Mouse (Mus musculus): ENCODE results near the gene Zdhhc19. TPM values are rescaled to one million over a fixed set of nuclear protein-coding genes. Genes with fewer than 3 reads are reported as not detected.

Gene Zdhhc19
- total RNA-seq (2021), result not detected

DNA sequence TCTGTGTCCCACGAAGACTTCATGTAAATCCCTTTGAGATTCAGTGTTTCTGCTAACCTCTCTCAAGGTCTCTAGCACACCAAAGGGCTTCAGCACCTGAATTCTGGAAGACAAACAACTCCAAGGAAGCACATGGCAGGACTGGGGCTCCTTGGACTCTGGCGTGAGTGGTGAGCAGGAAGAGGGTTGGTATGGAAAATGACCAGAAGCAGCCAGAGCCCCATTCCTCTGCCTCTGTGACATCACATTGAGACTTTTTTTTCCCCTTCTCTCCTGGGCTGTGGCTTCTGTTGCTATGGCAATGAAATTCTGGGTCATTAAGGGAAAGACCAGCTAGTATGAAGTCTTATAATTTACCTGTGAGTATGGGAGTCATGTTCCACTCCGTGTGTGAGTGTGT lies at the start of gene Zdhhc19:
TSS of gene Zdhhc19 (plus strand) at position 301 of the 400 bp plus-strand sequence.
- intact Hi-C loops (cut with DNase I), result no loop called here
- no peak for DNase-seq

DNA sequence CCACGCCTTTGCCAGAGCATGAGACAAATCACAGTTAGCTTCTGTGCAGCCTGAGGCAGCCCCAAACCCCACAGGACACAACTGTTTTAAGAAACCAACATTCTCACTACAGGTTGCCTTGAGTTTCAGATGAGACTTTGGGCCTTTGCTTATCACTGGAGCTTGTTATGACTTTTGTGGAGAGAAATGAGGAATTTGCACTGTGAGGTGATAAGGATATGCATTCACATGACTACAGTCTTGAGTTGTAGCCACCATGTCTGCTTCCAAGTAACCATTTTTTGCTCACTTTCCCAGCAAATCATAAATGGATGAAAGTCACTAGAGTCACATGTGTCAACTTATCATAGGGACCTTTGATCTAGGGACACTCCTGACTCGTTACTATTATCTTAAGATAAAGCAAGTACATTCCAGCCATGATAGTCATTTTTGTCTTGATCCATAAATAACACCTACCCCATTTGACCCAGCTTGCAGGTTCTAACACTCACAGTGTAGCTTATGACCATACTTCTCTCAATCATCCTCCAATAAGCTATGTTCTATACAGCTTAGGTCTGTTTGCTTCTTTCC lies 49.4 kb upstream of the Zdhhc19 start:
- intact Hi-C loops (cut with DNase I), result no loop called here
- no peak for DNase-seq

DNA sequence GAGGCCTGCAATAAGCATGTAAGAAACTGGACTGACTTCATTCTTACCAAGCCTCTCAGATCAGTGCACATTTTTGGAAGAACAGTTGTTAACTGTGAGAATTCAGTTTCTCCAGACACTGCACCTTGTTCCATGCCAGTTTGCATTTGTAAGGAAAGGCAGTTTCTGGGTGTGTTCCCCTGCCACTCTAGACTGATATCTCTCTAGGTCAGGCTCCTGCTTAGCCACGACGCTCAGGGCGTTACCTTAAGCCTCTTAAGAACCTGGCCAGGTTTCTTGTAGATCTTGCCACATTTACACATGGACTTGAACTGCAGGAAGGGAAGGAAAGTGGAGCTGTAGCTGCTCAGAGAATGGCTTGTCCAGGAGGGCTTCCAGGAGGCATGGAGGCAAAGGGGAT lies 46.4 kb upstream of the Zdhhc19 start:
- intact Hi-C loops (cut with DNase I), result no loop called here
- no peak for DNase-seq

DNA sequence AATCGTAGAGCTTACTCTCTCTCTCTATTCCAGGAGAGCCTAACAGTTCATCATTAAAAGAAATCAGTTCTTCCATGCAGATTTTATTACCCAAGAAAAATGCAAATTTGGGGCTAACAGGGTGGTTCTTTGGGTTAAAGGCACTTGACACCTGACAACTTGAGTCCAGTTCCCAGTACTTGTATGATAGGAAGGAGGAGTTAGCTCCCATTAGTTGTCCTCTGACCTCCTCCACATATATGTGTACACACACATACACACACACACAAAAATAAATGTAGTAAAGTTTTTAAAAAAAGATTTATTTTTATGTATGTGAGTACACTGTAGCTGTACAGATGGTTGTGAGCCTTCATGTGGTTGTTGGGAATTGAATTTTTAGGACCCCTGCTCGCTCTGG lies 45.9 kb upstream of the Zdhhc19 start:
- intact Hi-C loops (cut with DNase I), result no loop called here
- no peak for DNase-seq

DNA sequence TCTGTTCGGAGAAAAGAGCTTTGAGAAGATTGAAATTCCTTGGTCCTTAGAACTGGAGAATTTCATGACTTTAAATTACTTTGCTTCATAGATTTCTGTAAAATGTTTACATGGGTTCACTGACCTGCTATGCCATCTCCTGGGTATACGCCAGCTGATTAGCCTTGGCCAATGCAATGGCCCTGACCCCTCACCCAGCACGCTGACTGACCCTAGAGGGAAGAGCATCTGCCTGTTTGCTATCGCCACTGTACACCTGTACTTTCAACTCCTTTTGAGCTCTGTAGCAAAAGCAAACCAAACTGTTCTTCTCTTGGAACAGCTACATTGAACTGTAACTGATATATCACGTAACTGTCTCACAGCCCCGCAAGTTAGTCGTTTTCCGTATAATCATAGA lies 43.0 kb upstream of the Zdhhc19 start:
- DNase-seq, result no peak
- intact Hi-C loops (cut with DNase I), result no loop called here

- intact Hi-C loops (cut with DNase I), result no loop called here
- no peak for DNase-seq
These were observed 41.4 kb upstream of the Zdhhc19 start for GRCm38 (mm10) chr16:32454646-32455045.

GRCm38 (mm10) chr16:32456086-32456485 lies 40.0 kb upstream of the Zdhhc19 start:
- intact Hi-C loops (cut with DNase I), result no loop called here
- DNase-seq, result no peak

- DNase-seq, result no peak
- intact Hi-C loops (cut with DNase I), result no loop called here
These were observed 39.3 kb upstream of the Zdhhc19 start for GRCm38 (mm10) chr16:32456761-32457160.

DNA sequence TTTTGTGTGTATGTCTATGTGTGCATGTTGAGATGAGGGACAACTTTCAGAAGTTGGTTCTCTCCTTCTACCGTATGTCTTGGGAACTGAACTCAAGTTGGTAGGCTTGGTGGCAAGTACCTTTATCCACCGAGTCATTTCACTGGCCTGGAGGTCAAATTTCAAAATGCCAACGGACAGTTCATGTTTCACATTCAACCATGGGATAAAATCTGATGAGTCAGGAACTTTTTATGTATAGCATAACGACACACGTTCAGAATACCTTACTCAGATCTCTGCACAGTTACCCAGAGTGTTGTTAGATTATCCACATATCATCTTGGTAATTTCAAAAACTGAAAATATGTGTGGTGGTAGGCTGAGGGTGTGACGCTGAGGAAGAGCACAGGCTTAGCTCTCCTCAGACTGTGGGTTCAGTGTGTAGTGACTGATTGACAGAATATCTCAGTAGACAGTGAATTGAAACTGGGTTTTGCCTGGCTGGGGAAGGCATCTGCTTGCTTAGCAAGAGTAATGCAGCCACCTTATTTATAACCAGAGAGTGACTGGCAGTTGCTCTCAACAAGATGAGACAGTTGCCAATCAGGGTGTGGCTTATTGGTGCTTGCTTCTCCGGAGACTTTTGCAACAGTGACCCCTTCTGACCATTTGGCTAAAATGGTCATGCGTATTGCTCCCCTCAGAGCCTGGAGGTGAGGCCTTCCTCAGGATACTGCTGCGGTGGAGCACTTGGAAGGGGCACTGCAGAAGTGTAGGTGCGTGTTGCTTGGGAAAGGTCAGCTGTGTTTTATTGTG lies 38.3 kb upstream of the Zdhhc19 start:
- DNase-seq, result peak; percentile 45
- intact Hi-C loops (cut with DNase I), result no loop called here

DNA sequence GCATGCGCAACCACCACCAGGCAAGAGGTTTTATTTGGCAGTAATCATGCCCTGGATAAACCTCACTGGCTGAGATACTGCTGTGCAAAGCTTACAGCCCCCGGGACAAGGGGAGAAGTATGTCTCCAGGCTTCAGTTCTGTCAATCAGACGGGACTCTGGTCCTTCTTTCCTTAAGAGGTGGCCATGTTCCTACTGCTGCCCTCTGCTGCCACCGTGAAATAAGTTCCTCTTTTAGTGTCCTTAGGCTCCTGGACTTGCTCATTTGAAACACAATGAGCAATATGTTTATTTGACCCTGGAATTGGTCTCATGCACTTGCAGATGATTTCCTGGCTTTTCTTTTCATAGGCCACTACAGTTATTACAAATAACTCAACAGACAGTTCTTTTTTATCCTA lies 35.5 kb upstream of the Zdhhc19 start:
- DNase-seq, result no peak
- intact Hi-C loops (cut with DNase I), result loop anchor here (10.0 kb wide), 1 partner anchor 346 kb away; no protein-coding TSS in a partner anchor

DNA sequence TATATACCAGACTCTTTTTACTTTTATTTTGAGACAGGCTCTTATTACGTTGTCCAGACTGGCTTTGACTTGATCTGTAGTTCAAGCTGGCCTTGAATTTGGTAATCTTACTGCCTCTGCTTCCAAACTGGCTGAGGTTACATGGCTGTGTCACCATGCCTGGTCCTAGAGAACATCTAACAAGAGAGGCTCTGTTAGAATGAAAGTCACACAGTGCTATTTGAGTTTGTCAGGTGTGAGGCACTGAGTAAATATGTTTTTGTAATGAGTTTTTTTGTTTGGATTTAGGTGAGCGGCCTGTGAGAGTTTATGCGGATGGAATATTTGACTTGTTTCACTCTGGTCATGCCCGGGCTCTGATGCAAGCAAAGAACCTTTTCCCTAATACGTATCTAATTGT lies 34.4 kb upstream of the Zdhhc19 start:
- intact Hi-C loops (cut with DNase I), result loop anchor here (10.0 kb wide), 1 partner anchor 347 kb away; no protein-coding TSS in a partner anchor
- no peak for DNase-seq

- DNase-seq, result no peak
- intact Hi-C loops (cut with DNase I), result loop anchor here (10.0 kb wide), 1 partner anchor 348 kb away; no protein-coding TSS in a partner anchor
These were observed 33.1 kb upstream of the Zdhhc19 start for GRCm38 (mm10) chr16:32462950-32463349.

DNA sequence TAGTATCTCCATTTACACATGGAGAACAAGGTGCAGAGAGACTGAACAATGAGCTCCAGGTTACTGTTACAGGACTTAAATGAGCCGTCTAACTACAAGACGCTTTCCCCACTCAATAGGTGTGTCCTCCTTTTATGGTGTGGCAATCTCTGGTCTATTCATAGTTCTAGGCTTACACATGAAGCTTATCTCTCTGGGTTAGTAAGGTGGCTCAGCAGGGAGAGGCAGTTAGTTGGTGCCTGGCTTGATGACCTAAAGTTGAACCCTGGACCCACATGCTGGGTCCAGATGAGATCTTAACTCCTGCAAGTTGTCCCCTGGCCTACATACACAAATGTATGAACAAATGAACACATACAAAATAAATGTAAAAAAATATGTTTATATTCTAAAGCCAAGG lies 32.6 kb upstream of the Zdhhc19 start:
- DNase-seq, result no peak
- intact Hi-C loops (cut with DNase I), result loop anchor here (10.0 kb wide), 1 partner anchor 349 kb away; no protein-coding TSS in a partner anchor

DNA sequence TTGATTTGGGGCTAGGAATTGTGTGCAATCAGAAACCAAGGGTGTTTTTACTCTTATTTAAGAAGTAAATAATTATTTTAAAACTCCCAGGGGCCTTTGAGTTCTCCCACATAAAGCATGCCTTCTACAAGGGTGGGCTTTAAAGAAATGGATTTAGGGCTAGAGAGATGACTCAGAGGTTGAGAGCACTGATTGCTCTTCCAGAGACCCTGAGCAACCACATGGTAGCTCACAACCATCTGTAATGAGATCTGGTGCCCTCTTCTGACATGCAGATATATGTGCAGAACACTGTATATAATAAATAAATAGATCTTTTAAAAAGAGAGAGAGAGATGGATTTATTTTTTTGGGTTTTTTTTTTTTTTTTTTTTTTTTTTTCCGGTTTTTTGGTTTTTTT lies 31.2 kb upstream of the Zdhhc19 start:
- intact Hi-C loops (cut with DNase I), result loop anchor here (10.0 kb wide), 1 partner anchor 350 kb away; no protein-coding TSS in a partner anchor
- no peak for DNase-seq

DNA sequence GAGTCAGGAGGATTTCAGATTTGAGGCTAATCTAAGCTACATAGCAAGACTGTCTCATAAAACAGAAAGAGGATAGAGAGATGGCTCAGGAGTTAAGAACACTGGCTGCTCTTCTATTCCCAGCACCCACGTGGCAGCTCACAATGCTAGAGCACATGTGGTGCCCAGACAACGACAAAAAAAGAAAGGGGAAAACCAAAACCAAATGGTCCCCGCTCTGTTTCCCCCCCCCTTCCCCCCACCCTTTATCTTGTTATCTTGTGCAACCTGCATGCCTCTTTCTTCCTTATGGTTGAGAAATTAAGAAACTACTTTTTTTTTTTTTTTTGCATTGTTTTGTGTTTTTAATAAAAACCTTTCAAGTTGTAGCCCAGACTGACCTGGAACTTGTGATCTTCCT lies 27.6 kb upstream of the Zdhhc19 start:
- no peak for DNase-seq
- intact Hi-C loops (cut with DNase I), result loop anchor here (10.0 kb wide), 1 partner anchor 354 kb away; no protein-coding TSS in a partner anchor

DNA sequence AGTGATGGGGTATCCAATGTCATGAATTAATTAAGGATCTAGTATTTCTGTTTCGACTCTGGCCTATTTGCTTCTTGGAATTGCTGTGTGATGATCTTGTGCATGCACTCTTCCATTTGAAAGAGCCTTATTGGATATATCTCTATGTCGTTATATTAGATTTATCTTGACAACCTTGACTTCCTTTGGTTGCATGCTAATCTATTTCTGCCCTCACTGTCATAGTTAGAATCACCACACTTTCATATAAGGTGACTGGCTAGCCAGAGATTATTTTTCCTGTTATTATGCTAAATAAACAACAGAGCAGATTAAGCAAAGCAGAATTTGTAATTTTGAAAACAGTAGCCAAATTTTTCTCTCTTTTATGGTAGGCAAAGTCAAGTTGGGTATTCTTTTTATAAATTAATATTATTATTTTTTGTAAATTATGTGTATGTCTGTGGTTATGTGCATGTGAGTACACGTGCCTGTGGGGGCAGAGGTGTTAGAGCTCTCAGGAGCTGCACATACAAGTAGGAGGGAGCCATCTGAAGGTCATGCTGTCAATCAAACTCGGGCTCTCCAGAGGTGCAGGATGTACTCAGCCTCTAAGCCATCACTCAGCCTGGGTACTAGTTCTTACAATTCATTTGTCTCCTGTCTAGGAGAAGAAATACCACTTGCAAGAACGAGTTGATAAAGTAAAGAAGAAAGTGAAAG lies 26.5 kb upstream of the Zdhhc19 start:
- intact Hi-C loops (cut with DNase I), result loop anchor here (10.0 kb wide), 1 partner anchor 355 kb away; no protein-coding TSS in a partner anchor
- no peak for DNase-seq

DNA sequence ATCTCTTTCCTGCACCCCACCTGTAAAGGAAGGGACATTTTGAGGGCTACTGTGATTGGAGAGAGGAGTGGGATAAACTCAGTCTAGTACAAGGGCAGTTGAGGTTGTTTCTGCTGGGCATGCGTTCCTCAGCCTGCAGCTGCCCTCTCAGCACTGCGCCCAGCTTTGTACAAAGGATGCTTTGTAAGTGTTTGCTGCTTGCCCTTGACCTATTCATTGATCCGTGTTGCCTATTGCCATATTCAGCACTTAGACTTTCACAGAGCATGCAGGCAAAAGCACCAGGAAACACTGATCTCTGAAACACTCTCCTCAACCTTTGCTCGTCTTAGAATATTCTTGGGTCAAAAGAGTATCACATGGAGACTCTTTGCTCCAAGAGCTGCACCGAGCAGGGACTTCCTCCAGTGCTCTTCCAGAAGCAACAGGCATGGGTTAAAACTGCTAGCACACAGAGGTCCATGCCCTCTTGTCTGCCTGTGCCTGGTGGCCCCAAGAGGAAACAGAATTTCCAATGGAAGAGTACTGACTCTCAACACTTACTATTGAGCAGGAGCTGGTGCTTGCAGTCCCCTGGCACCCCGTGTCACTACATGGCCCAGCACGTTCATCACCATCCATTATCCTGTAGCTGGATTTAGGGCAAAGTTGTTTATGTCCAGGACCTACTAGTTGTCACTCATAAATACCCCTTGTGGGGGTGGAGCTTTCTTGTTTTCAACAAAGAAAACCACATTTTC lies 23.6 kb upstream of the Zdhhc19 start:
- intact Hi-C loops (cut with DNase I), result no loop called here
- DNase-seq, result no peak

DNA sequence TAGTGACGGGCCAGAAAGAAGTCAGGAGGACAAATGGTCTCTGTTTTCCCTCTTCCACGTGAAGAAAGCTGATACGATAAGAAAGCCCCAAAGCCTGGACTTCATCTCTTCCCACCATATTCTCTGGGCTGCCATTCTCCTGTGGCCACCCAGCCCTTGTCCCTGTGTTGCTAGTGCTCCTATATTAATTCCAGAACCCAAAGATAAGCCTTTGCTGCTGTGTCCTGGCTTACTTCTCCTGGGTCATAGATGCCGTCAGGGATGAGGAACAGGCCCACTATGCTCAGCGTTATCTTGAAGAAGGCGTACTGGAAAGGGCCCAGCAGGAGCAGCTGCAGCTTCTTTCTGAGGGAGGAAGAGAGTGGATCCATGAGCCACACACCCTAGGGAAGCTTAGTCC lies 18.8 kb upstream of the Zdhhc19 start:
- intact Hi-C loops (cut with DNase I), result no loop called here
- DNase-seq, result no peak

DNA sequence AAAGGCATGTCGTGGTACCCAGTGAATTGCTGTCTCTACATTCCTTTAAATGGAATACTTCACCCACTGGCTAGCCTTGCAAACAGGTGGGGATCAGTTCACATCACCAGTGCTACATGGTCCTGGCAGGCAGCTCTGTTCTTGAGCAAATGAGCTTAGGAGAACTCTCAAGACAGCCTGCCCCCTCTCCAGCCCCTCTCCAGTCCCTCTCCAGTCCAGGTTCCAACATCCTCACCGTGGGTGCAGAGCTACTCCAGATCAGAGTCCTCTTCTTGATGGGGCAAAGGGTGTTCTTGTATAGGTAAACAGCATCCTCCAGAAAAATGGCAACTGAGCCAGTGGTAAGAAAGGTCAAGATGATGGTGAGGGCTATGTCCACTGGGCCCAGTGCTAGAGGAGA lies 16.6 kb upstream of the Zdhhc19 start:
- intact Hi-C loops (cut with DNase I), result no loop called here
- no peak for DNase-seq

GRCm38 (mm10) chr16:32484431-32484871 lies 11.6 kb upstream of the Zdhhc19 start:
- intact Hi-C loops (cut with DNase I), result no loop called here
- DNase-seq, result no peak

- no peak for DNase-seq
- intact Hi-C loops (cut with DNase I), result no loop called here
These were observed 10.9 kb upstream of the Zdhhc19 start for GRCm38 (mm10) chr16:32485209-32485608.

All from left cerebral cortex, postnatal 4 days (tissue).